Mouse (Mus musculus) testis, adult 2 months (tissue): ENCODE data around the gene Gm26602.

Experiments
- CTCF ChIP-seq: fragments of 200-500 bp; IDR thresholded peaks from 2 replicates; pipeline ENCODE4 v1.5.1; 2012; ENCODE audit warnings: low read depth, mild to moderate bottlenecking, inconsistent platforms, low read length, moderate library complexity; ENCODE audit not compliant: control insufficient read depth, insufficient read depth, insufficient replicate concordance
- POLR2A ChIP-seq: fragments of 200-500 bp; IDR thresholded peaks from 2 replicates; pipeline ENCODE4 v1.6.1; 2012; ENCODE audit warnings: low read depth, mild to moderate bottlenecking, inconsistent platforms, low read length, moderate library complexity; ENCODE audit not compliant: control insufficient read depth

- TF ChIP-seq CTCF = no peak
- TF ChIP-seq POLR2A = no peak
These were observed 38.8 kb upstream of the Gm26602 start for GRCm38 (mm10) chr10:79871845-79872244.
